Mouse (Mus musculus) intestine, embryonic 14.5 days (tissue): Measurements from ENCODE around the gene Cc2d2b. TPM values are rescaled to one million over a fixed set of nuclear protein-coding genes. Genes with fewer than 3 reads are reported as not detected.
A peak's percentile ranks its signal among the peaks of the same experiment; 100 is the strongest.

Source experiments
- ATAC-seq: fragments of 200-750 bp; cut with Nextera tagmentation; replicated peaks from 2 replicates; pipeline ENCODE4 v1.8.0; 2017; ENCODE audit warnings: low read depth, moderate number of reproducible peaks, moderate TSS enrichment, moderate library complexity; ENCODE audit not compliant: low FRiP score, low TSS enrichment
- DNase-seq: peaks from one replicate; pipeline ENCODE4 v3.0.0-alpha.2; 2018; ENCODE audit warnings: low spot score
- H3K27ac ChIP-seq: fragments of 300-500 bp; sonication (generic); 2 replicates; pipeline ENCODE4 v1.5.1; 2014; ENCODE audit warnings: low read depth, mild to moderate bottlenecking, control low read depth
- H3K27me3 ChIP-seq: fragments of 300-500 bp; sonication (generic); replicated peaks from 2 replicates; pipeline ENCODE4 v1.6.1; 2014; ENCODE audit warnings: low read length, control low read depth; ENCODE audit not compliant: control insufficient read depth, insufficient read depth
- H3K36me3 ChIP-seq: fragments of 300-500 bp; sonication (generic); 2 replicates; pipeline ENCODE4 v1.6.1; 2014; ENCODE audit warnings: low read length, control low read depth; ENCODE audit not compliant: control insufficient read depth, insufficient read depth
- H3K4me1 ChIP-seq: fragments of 300-500 bp; sonication (generic); replicated peaks from 2 replicates; pipeline ENCODE4 v1.6.1; 2014; ENCODE audit warnings: low read length, control low read depth, mixed read lengths; ENCODE audit not compliant: control insufficient read depth, insufficient read depth
- H3K4me2 ChIP-seq: fragments of 300-500 bp; sonication (generic); 2 replicates; pipeline ENCODE4 v1.6.1; 2014; ENCODE audit warnings: low read length
- H3K4me3 ChIP-seq: fragments of 300-500 bp; sonication (generic); 2 replicates; pipeline ENCODE4 v1.5.1; 2014; ENCODE audit warnings: low read depth, low read length, control low read depth, mixed read lengths
- H3K9ac ChIP-seq: fragments of 300-500 bp; sonication (generic); 2 replicates; pipeline ENCODE4 v1.6.1; 2014; ENCODE audit warnings: mild to moderate bottlenecking, low read length
- H3K9me3 ChIP-seq: fragments of 300-500 bp; sonication (generic); 2 replicates; pipeline ENCODE4 v1.6.1; 2016; ENCODE audit warnings: low read length, control low read depth; ENCODE audit not compliant: control insufficient read depth
- WGBS: fragments of 180-500 bp; shearing (Covaris S2); extraction: QIAGEN DNeasy Blood & Tissue Kit; methylation state at CpG from one replicate; pipeline ENCODE4 v1.1.7; 2014; 5-methylcytosine and 5-hydroxymethylcytosine counted together
- polyA plus RNA-seq: library from polyadenylated mRNA; unstranded; fragments of >200 nt; fragmentation: Nextera tagmentation; extraction: Ambion mirVana; gene quantifications from 2 replicates; pipeline ENCODE4 v1.2.1, GENCODE M21; 2014

The Cc2d2b gene
- polyA plus RNA-seq, 1 experiment from 2014 or later, result 0.15 TPM

DNA sequence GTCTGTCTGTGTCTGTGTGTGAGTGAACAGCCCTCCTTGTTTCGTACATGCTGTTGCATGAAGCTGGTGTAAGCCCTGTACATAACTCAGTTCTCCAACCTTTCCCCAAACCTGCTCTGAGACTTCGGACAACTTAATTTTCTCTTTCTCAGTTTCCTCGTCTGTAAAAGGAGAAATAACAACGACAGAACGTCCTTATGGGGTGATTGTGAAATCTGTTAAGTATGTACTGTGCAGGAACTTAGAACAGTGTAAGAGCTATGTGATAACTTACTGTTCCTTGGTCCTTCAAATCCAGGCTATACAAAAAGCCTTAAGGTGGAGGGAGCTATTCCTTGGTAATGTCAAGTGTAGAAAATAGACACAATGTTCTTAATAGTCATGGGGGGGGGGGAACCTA, 83.8 kb downstream of the Cc2d2b start:
- peaks cover 18% of the 10 kb centered on the region for H3K4me1 ChIP-seq
- no peak for ATAC-seq
- peaks cover 13% of the 10 kb centered on the region for H3K36me3 ChIP-seq
- H3K27ac ChIP-seq, result no peak overlapping the region
- peak overlapping the region; percentile 73 for H3K4me2 ChIP-seq
- peak overlapping the region; percentile 90 for H3K4me3 ChIP-seq
- H3K27me3 ChIP-seq, result no peaks in the 10 kb centered on the region
- WGBS, result 26% methylated on average over 5 of the region's 5 CpGs
- DNase-seq, result no peak
- H3K9me3 ChIP-seq, result no peaks in the 10 kb centered on the region
- peak overlapping the region; percentile 99 for H3K9ac ChIP-seq

GRCm38 (mm10) chr19:40834436-40834835, 85.9 kb downstream of the Cc2d2b start:
- no peaks in the 10 kb centered on the region for H3K9me3 ChIP-seq
- H3K4me1 ChIP-seq, result peaks cover 18% of the 10 kb centered on the region
- H3K4me2 ChIP-seq, result no peak overlapping the region
- no peak overlapping the region for H3K4me3 ChIP-seq
- H3K27me3 ChIP-seq, result no peaks in the 10 kb centered on the region
- ATAC-seq, result no peak
- DNase-seq, result no peak
- 93% methylated on average over 6 of the region's 6 CpGs for WGBS
- no peak overlapping the region for H3K27ac ChIP-seq
- peaks cover 34% of the 10 kb centered on the region for H3K36me3 ChIP-seq
- H3K9ac ChIP-seq, result no peak overlapping the region

- Histone ChIP-seq H3K4me1 (peaks cover 3% of the 10 kb centered on the region; the same call in 1 of the 2 replicates), H3K27ac (no peak overlapping the region), H3K4me3 (no peak overlapping the region), H3K4me2 (no peak overlapping the region), H3K27me3 (no peaks in the 10 kb centered on the region), H3K9me3 (no peaks in the 10 kb centered on the region), H3K9ac (no peak overlapping the region), H3K36me3 (peaks cover 57% of the 10 kb centered on the region)
- WGBS, result 92% methylated on average over 7 of the region's 7 CpGs
- DNase-seq (no peak), ATAC-seq (no peak)
Measured at GRCm38 (mm10) chr19:40838205-40838604, 89.7 kb downstream of the Cc2d2b start.

DNA sequence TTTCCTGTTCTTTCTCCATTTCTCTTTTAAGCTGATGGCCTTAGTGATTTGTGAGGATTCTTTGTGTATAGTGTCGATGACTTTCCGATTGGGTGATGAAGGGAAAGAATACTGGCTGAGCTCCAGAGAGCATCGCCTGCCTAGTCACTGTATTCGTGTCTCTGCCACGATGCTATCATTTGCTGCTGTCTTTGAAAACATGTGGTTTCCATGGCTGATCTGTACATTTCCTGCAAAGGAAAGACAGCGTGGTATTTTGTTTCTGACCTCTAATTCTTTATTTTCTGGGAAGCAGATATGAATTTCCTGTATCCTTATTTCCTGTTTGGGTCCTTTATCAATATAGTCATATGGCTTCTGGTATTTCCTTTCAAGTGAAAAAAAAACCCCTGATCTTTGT, 91.8 kb downstream of the Cc2d2b start:
- ATAC-seq (no peak), DNase-seq (no peak)
- no peaks in the 10 kb centered on the region for H3K27me3 ChIP-seq
- peaks cover 77% of the 10 kb centered on the region for H3K36me3 ChIP-seq
- no peak overlapping the region for H3K27ac ChIP-seq
- H3K9ac ChIP-seq, result no peak overlapping the region
- H3K9me3 ChIP-seq, result no peaks in the 10 kb centered on the region
- H3K4me1 ChIP-seq, result no peaks in the 10 kb centered on the region
- no peak overlapping the region for H3K4me2 ChIP-seq
- 71% methylated on average over 6 of the region's 6 CpGs for WGBS
- H3K4me3 ChIP-seq, result no peak overlapping the region

GRCm38 (mm10) chr19:40841083-40841482, 92.5 kb downstream of the Cc2d2b start:
- peaks cover 85% of the 10 kb centered on the region for H3K36me3 ChIP-seq
- H3K9me3 ChIP-seq, result no peaks in the 10 kb centered on the region
- no peaks in the 10 kb centered on the region for H3K4me1 ChIP-seq
- no peak overlapping the region for H3K4me3 ChIP-seq
- H3K4me2 ChIP-seq, result no peak overlapping the region
- no peak overlapping the region for H3K27ac ChIP-seq
- WGBS, result 47% methylated on average over 6 of the region's 6 CpGs
- no peak for DNase-seq
- no peak for ATAC-seq
- H3K9ac ChIP-seq, result no peak overlapping the region
- H3K27me3 ChIP-seq, result no peaks in the 10 kb centered on the region

DNA sequence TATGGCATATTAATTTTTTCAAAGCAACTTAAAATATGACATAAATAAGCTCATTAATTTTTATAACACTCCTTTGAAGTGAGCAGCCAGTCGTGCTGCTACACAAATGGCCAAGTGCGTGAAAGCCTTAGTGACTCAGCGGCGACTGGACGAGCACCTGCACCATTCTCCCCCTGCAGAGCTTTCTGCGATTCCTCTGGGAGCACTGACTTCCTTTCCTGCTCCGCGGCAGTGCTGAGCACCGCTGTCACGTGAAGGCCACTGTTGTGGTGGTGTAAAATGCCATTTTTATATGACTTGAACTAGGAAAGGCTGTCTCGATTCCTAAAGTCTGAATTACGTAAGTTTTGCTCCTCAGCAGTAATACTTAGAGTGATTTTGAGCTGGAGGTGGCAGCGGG, 93.0 kb downstream of the Cc2d2b start:
- Histone ChIP-seq H3K4me2 (no peak overlapping the region), H3K36me3 (peaks cover 85% of the 10 kb centered on the region), H3K9me3 (no peaks in the 10 kb centered on the region), H3K27me3 (no peaks in the 10 kb centered on the region), H3K27ac (no peak overlapping the region), H3K4me3 (no peak overlapping the region), H3K4me1 (no peaks in the 10 kb centered on the region), H3K9ac (no peak overlapping the region)
- DNase-seq (no peak), ATAC-seq (no peak)
- WGBS, result 86% methylated on average over 13 of the region's 13 CpGs

- Histone ChIP-seq H3K9ac (no peak overlapping the region), H3K27ac (no peak overlapping the region), H3K4me1 (no peaks in the 10 kb centered on the region), H3K36me3 (peaks cover 82% of the 10 kb centered on the region), H3K9me3 (no peaks in the 10 kb centered on the region), H3K4me2 (no peak overlapping the region), H3K27me3 (no peaks in the 10 kb centered on the region), H3K4me3 (no peak overlapping the region)
- 92% methylated on average over 13 of the region's 13 CpGs for WGBS
- ATAC-seq, result no peak
- DNase-seq, result no peak
Measured at GRCm38 (mm10) chr19:40844731-40845130, 96.2 kb downstream of the Cc2d2b start.

DNA sequence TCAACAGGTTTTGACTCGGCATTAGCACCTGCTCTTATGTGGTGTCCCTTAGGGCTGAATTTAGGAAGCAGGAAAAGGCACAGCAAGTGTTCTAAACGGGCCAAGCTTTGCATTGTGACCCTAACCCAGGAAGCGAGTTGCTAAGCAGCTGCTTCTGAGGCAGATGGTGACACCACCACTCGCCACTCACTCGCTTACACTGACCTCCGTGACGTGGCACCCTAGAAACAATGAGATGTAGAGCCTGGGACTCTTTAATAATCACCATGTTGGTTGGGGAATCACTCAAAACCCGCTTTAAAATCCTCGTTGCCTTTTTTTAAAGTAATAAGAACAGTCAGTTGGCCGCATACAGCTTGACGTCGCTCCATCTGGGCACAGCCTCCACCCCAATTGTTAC, 100.8 kb downstream of the Cc2d2b start:
- ATAC-seq, result no peak
- Histone ChIP-seq H3K4me3 (no peak overlapping the region), H3K4me1 (no peaks in the 10 kb centered on the region), H3K36me3 (peaks cover 61% of the 10 kb centered on the region), H3K4me2 (no peak overlapping the region), H3K27ac (no peak overlapping the region), H3K27me3 (no peaks in the 10 kb centered on the region), H3K9ac (no peak overlapping the region), H3K9me3 (no peaks in the 10 kb centered on the region)
- 90% methylated on average over 12 of the region's 12 CpGs for WGBS
- DNase-seq, result no peak

GRCm38 (mm10) chr19:40859555-40859954, 111.0 kb downstream of the Cc2d2b start:
- DNase-seq (no peak), ATAC-seq (no peak)
- no peak overlapping the region for H3K4me2 ChIP-seq
- H3K27ac ChIP-seq, result no peak overlapping the region
- 0 out of 2 replicates have a peak, but pooled peaks cover 4% of the 10 kb centered on the region for H3K27me3 ChIP-seq
- H3K4me1 ChIP-seq, result no peaks in the 10 kb centered on the region
- H3K4me3 ChIP-seq, result no peak overlapping the region
- H3K36me3 ChIP-seq, result no peaks in the 10 kb centered on the region
- 61% methylated on average over 4 of the region's 4 CpGs for WGBS
- no peak overlapping the region for H3K9ac ChIP-seq
- H3K9me3 ChIP-seq, result no peaks in the 10 kb centered on the region
